Mouse (Mus musculus) c-Kit-positive CD71-negative TER-119-negative erythroid progenitor cells, embryonic 14.5 days (primary cell): ENCODE results near the gene Gm28048.

Experiments used
- DNase-seq: peaks from one replicate; pipeline ENCODE4 v3.0.0-alpha.2; 2013; ENCODE audit warnings: low read depth

Gene Gm28048

DNA sequence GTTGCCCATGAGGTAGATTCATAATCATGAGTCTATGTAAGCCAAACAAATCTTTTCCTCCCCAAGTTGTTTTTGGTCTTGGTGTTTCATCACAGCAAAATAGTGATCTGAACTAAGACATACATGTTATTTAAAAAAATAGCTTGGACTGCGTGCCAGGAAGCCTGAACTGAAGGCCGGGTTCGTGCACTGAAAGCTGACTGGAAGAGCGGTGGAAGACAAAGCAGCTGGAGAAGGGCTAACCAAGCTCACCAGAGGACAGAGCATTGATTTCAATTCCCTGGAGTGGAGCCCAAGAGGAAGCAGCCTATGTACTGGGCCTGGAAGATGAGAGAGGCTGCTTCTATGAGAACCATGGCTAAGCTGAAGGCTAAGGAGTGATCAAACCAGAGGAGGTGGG lies 94.9 kb downstream of the Gm28048 start:
- no peak for DNase-seq

DNA sequence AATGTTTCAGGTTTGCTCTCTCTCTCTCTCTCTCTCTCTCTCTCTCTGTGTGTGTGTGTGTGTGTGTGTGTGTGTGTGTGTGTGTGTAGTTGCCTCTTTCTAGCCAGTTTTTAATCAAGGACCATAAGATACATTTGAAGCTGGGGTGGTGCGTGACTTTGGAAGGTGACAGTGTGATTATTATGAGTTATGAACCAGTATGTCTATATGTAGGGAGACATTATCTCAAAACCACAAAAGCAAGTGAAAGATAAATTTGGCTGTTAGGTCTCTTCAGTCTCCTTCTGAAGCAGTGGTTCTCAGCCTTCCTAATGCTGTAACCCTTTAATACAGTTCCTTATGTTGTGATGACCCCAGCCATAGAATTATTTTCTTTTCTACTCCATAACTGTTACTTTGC lies 96.5 kb downstream of the Gm28048 start:
- no peak for DNase-seq

- DNase-seq: no peak
These were observed 98.2 kb downstream of the Gm28048 start for GRCm38 (mm10) chr11:22883676-22884075.

DNA sequence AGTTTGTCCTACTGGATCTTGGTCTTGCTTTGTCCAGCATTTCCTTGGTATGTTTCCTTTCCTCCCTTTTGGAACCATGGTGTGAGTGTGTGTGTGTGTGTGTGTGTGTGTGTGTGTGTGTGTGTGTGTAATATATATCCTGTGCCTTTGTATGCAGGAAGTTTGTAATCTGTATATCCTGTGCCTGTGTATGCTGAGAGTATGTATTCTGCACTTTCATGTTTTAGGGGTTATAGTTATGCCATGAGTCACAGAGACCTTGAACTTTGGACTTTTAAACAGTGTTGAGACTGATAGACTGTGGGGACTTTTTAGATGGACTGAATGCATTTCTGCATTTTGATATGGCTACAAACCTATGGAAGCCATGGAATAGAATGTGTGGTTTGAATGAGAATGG lies 99.0 kb downstream of the Gm28048 start:
- no peak for DNase-seq

DNA sequence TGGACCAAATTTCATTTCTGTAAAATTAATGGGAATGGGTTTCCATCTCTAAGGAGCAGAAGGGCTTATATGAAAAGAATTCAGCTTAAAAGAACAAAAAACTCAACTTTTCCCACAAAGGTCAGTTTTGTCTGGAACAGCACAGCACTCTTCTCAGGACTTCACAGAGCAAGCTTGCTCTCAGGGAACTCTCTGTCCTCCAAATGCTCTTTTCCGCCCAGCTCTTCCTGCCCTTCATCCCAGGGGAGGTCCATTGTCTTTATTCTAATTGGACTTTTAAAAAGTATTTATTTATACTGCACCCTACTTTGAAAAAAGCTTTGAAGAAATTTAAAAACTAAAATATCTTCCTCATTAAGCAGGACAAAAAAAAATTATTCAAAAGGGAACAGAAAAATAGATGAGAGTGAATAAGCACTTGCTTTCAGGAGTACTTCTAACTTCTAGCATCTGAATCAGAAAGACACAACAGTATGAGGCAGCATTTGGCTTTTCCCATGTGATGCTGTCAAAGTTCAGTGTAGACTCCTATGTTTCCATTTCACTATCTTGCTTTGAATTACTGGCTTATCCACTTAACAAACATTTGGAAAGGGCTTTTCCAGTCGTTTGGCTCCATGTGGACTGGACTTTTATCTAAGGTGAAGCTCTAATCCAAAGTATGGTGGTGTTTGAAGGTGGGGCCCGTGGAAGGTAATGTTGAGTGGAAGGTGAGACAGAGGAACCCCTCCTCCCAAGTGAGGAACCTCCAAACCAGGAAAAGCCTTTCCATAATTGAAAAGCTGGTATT lies 101.3 kb downstream of the Gm28048 start:
- no peak for DNase-seq

GRCm38 (mm10) chr11:22879645-22880044 lies 102.2 kb downstream of the Gm28048 start:
- DNase-seq: no peak

DNA sequence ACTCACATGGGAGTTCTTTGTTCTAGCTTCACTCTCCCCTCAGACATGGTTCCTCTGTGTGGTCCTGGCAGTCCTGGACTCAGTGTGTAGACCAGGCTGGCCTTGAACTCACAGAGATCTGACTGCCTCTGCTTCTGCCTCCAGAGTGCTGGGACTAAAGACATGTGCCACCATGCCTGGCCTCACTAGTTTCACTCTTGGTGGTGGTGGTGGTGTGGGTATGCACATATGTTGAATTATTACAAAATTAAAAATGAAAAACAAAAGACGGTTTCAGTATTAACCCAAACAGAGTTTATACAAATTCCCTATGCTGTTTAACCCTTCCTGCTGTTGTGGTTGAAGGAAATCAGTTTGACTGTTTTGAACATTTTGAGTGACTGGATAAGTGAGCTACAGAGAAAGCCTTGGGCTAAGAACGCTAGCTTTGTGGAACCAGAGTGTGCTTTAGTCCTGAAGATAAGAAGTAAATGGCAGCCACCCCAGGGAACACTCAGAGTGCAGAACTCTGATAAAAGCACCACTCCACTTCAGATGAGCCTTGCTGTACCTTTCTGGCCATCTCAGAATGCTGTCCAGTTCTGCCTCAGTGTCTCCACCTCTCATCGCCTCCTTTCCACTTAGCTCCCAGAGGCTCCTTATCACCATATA lies 105.1 kb downstream of the Gm28048 start:
- no peak for DNase-seq

DNA sequence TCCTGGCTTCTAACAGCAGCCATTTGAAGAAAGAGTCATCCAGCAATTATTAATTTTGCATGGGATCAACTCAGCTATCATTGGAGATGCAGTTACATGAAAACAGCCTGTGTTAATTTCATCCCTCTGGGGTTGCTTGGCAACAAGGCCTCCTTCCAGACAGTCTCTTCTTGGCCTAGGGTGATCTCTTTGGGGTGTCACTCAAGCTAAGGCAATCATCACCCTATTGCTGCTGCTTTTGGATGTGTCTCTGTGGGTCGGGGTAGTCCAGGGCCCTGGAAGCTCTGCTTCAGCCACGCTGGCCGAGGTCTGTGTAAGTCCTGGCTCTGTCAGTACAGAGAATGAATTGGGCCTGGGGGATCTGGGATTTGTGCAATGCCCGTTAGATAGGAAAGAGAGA lies 106.6 kb downstream of the Gm28048 start:
- DNase-seq: no peak

GRCm38 (mm10) chr11:22874747-22875146 lies 107.1 kb downstream of the Gm28048 start:
- no peak for DNase-seq

- DNase-seq: no peak
These were observed 108.5 kb downstream of the Gm28048 start for GRCm38 (mm10) chr11:22873383-22873782.

DNA sequence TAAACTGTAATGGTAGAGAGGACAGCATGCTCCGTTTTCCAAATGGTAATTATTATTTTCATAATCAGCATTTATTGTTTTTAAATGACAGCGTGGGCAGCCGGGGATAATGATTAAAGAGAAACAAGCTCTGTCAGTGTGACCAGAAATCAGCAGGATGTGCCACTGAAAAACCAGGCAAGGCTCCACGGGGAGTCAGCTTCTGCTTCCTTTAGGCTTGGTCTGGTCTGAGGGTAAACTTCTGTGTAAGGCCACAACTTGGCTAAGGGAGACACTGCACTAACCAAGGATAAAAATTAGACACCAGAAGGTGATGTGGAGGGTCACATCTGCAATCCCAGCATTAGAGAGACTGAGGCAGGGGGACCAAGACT lies 109.6 kb downstream of the Gm28048 start:
- DNase-seq: no peak

- no peak for DNase-seq
These were observed 110.1 kb downstream of the Gm28048 start for GRCm38 (mm10) chr11:22871628-22872306.

- no peak for DNase-seq
These were observed 113.3 kb downstream of the Gm28048 start for GRCm38 (mm10) chr11:22868582-22868981.

DNA sequence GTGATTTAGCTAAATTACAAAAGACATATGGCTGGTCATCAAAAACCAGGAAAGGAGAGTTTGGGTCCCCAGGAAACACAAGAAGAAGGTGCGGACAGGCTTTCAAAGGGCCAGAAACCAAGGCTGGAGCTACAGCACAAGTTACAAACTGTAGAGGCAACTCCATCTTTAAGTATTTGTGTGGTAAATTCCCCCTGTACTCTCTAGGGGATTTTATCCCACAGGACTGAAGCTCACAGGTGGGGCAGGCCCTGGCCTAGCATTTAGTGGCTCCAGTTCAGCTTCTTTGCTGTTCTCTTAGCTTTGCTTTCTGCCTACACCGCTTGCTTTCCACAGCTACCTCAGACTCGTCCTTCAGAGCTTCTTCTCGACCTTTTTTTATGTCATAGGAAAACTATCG lies 114.2 kb downstream of the Gm28048 start:
- DNase-seq: no peak

DNA sequence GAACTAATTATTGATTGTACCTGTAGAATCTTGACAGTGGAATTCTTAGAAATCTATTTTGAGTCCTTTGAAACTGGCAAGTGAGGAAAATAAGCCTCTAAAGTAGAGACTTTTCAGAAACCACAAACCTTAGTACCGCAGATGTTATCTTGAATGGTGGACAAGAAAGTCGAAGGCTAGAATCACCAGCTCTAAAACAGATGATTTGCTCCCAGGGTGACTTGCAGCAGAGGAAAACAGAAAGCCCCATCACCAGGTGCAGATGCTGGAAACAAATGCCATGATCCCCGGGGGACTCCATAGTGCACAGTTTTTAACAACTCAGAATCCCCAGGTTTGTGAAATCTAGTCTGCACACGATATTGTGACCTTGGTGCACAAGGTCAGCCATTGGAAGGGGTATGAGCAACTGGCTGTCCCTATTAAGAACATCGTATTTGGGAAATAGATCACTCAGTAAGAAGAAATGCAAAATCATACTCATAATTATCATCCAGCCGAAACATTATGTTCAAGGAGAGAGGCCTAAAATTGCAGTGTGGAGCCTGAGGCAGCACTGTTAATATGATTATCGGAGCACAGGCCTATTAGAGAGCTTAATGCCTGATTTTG lies 116.1 kb downstream of the Gm28048 start:
- no peak for DNase-seq

DNA sequence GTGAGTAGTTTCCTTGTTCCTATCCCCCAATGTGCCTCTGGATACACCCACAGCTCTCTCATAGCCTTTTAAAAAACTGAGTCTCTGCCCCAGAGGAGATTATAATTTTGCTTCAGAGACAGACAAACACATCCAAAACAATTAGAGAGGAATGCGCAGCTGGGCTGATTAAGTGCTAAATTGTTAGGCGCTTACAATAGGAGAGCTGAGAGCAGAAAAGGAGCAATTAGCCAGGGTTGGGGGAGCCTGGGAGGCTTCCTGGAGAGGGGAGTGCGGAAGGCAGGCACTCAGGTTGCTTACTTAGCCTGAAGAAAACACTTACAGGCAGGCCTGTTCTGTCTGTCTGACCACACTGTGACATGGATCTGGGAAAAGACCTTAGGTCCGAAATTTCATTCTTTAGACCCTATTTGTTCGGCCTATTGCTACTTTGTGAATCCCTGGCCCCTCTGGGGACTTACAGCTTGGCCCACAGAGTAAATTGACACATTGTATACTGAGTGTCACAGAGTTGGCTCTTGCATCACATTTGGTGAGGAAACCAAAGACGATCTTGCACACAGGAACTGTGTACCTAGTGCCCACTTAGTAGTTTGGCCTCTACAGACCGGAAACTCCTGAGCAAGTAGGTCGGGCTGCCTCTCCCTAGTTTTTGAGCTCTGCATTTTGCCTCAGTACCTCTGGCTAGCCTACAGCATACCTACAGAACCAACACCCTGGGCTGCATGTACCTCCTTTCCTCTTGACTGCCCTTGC lies 117.4 kb downstream of the Gm28048 start:
- no peak for DNase-seq

DNA sequence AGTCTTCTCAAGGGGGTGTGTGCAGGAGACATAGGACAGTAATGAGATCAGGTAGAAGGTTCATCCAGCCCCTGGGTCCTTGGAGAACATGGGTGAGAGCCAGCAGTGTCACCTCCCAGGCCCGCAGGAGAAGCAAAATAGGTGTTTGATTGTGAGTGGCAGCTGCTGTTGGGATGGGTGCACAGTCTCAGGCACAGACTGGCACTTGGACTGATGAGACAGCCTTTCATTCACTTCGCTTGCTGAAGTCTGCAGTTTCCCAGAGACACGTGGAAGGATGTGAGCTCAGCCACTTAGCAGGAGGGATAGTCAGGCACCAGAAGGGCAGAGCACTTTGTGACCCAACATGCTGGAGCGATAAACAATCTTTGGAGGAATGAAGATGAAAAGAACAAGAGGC lies 118.3 kb downstream of the Gm28048 start:
- DNase-seq: no peak

GRCm38 (mm10) chr11:22861315-22861714 lies 120.6 kb downstream of the Gm28048 start:
- DNase-seq: no peak

DNA sequence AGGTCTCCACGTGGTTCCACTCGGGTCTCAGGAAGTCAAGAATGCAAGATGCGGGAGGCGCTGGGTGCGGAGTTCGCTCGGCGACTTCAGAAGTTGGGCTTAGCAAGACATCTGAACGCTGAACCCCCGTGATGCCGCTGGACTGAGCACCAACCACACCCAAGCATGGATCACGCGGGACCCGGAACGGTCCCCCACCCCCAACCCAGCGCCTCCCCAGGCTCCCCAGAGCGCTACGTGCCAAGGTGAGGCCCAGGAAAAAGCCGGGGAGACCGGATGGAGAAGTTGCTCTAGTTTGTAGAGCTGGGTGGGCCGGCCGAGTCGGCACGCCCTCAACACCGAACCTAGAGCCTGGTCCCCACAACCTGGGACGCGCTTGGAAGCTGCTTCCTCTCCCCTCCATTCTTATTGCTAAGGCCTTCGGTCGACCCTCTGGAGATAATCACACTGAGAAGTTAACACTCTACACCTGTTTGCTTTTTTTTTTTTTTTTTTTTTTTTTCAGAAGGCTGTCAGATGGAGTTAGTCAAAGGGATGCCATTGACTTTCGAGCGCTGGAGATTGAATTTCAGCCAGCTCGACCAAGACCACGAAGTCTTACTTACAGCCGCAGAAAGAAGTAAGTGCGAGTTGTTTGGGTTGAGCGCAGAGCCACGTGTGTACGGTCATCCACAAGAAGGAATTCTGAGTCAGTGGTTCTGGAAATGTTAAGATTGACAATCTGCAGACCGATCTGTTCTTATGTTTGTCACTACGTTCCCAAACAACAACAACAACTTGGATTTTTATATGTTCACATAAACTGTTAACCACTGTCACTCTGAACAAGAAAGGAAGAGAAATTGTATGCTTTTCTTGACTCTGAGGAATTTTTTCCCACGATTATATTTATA lies 121.3 kb downstream of the Gm28048 start, which contains the start of gene B3gnt2:
Gene B3gnt2 (minus strand): TSS at position 627 of the 893 bp plus-strand sequence.
- no peak for DNase-seq

DNA sequence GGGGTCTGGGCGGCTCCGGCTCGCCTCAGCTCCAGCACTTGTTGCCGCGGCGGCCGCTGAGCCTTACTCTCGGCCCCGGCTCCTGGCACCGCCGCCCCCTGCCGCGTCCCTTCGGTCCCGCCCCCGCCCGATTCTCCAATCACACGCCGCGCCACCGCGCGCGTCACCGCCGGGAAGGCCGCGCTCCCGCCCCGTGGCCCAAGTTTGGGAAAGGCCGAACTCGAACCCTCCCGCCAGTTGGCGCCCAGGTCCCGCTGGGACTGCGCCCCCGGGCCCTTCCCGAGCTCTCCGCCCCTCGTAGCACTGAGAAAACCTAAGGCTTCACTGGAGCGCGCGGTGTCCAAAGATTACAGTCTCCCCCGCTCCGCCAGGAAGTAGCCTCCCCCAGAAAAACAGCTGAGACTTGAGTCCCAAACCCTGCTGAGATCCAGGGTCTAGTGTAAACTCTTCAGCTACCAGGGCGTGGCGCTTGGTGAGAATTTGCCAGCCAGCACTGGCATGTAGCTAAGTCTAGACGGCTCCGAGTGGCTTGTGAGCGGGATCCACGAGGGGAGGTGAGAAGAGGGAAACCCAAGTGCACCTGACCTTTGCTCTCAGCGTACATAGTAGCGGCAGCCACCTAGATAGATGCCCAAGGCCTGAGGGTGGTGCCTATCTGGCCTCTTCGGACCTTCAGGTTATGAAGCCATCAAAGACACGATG lies 122.1 kb downstream of the Gm28048 start:
- DNase-seq: peak; percentile 85
